Mouse (Mus musculus) intestine, embryonic 15.5 days (tissue): Measurements from ENCODE around the gene Zfp36l2. TPM values are rescaled to one million over a fixed set of nuclear protein-coding genes. Genes with fewer than 3 reads are reported as not detected.
"Not testable (repeated sequence)": the region's sequence is repeated elsewhere in the genome, so short reads cannot be mapped to it uniquely, and the experiment has no call there.

ENCODE experiments used
- ATAC-seq: fragments of 200-750 bp; cut with Nextera tagmentation; 2 replicates; pipeline ENCODE4 v1.8.0; 2017; ENCODE audit warnings: moderate TSS enrichment, moderate library complexity
- H3K27ac ChIP-seq: fragments of 300-500 bp; sonication (generic); 2 replicates; pipeline ENCODE4 v1.5.1; 2015; ENCODE audit warnings: mild to moderate bottlenecking, inconsistent platforms
- H3K27me3 ChIP-seq: fragments of 300-500 bp; sonication (generic); replicated peaks from 2 replicates; pipeline ENCODE4 v1.6.1; 2015; ENCODE audit warnings: inconsistent platforms
- H3K36me3 ChIP-seq: fragments of 300-500 bp; sonication (generic); 2 replicates; pipeline ENCODE4 v1.6.1; 2015; ENCODE audit warnings: inconsistent platforms
- H3K4me1 ChIP-seq: fragments of 300-500 bp; sonication (generic); replicated peaks from 2 replicates; pipeline ENCODE4 v1.6.1; 2015; ENCODE audit warnings: inconsistent platforms
- H3K4me2 ChIP-seq: fragments of 300-500 bp; sonication (generic); replicated peaks from 2 replicates; pipeline ENCODE4 v1.6.1; 2015; ENCODE audit warnings: mild to moderate bottlenecking, inconsistent platforms
- H3K4me3 ChIP-seq: fragments of 300-500 bp; sonication (generic); replicated peaks from 2 replicates; pipeline ENCODE4 v1.5.1; 2015; ENCODE audit warnings: inconsistent platforms
- H3K9ac ChIP-seq: fragments of 300-500 bp; sonication (generic); 2 replicates; pipeline ENCODE4 v1.6.1; 2015; ENCODE audit warnings: inconsistent platforms
- H3K9me3 ChIP-seq: fragments of 300-500 bp; sonication (generic); 2 replicates; pipeline ENCODE4 v1.6.1; 2016; ENCODE audit warnings: inconsistent platforms
- WGBS: fragments of 180-500 bp; shearing (Covaris S2); methylation state at CpG from one replicate; pipeline ENCODE4 v1.1.7; 2015; 5-methylcytosine and 5-hydroxymethylcytosine counted together
- polyA plus RNA-seq: library from polyadenylated mRNA; unstranded; fragments of >200 nt; fragmentation: Nextera tagmentation; extraction: Ambion mirVana; gene quantifications from 2 replicates; pipeline ENCODE4 v1.2.1, GENCODE M21; 2015

Gene Zfp36l2
- polyA plus RNA-seq, 1 experiment from 2014 or later, result 29.7 TPM

- Histone ChIP-seq H3K4me2 (no peak overlapping the region), H3K9ac (no peak overlapping the region), H3K27me3 (no peaks in the 10 kb centered on the region), H3K36me3 (no peaks in the 10 kb centered on the region), H3K4me3 (no peak overlapping the region), H3K9me3 (no peaks in the 10 kb centered on the region), H3K27ac (no peak overlapping the region), H3K4me1 (peaks cover 29% of the 10 kb centered on the region)
- no peak for ATAC-seq
- WGBS, result 89% methylated on average over 9 of the region's 9 CpGs
These were observed 5.7 kb upstream of the Zfp36l2 start for GRCm38 (mm10) chr17:84193411-84193810.

GRCm38 (mm10) chr17:84191946-84192345 lies 4.2 kb upstream of the Zfp36l2 start:
- Histone ChIP-seq H3K9ac (no peak overlapping the region), H3K27me3 (no peaks in the 10 kb centered on the region), H3K4me2 (no peak overlapping the region), H3K27ac (no peak overlapping the region), H3K9me3 (no peaks in the 10 kb centered on the region), H3K4me3 (no peak overlapping the region), H3K4me1 (peaks cover 23% of the 10 kb centered on the region), H3K36me3 (no peaks in the 10 kb centered on the region)
- WGBS, result 90% methylated on average over 4 of the region's 4 CpGs
- no peak for ATAC-seq

- Histone ChIP-seq H3K36me3 (no peaks in the 10 kb centered on the region), H3K27ac (no peak overlapping the region), H3K9me3 (no peaks in the 10 kb centered on the region), H3K27me3 (no peaks in the 10 kb centered on the region), H3K9ac (no peak overlapping the region), H3K4me1 (peaks cover 23% of the 10 kb centered on the region), H3K4me3 (no peak overlapping the region), H3K4me2 (no peak overlapping the region)
- WGBS, result 28% methylated on average over 8 of the region's 8 CpGs
- ATAC-seq, result no peak
These were observed 3.1 kb upstream of the Zfp36l2 start for GRCm38 (mm10) chr17:84190885-84191284.

- no peak for ATAC-seq
- Histone ChIP-seq H3K36me3 (no peaks in the 10 kb centered on the region), H3K4me3 (peak overlapping the region; percentile 62)
These were observed 1.5 kb upstream of the Zfp36l2 start for GRCm38 (mm10) chr17:84189127-84189854.

GRCm38 (mm10) chr17:84188374-84188961 lies 721 bp upstream of the Zfp36l2 start:
- H3K9ac ChIP-seq, result peak overlapping the region; percentile 77
- H3K9me3 ChIP-seq, result no peaks in the 10 kb centered on the region
- peak overlapping the region; percentile 62 for H3K4me3 ChIP-seq
- peaks cover 25% of the 10 kb centered on the region for H3K4me1 ChIP-seq
- H3K36me3 ChIP-seq, result no peaks in the 10 kb centered on the region
- H3K27me3 ChIP-seq, result no peaks in the 10 kb centered on the region
- H3K4me2 ChIP-seq, result peak overlapping the region; percentile 89
- ATAC-seq, result peak; percentile 91
- 2% methylated on average over 38 of the region's 38 CpGs for WGBS
- H3K27ac ChIP-seq, result peak overlapping the region; percentile 100

More at GRCm38 (mm10) chr17:84189127-84189854, 1.5 kb upstream of the Zfp36l2 start:
- peak overlapping the region; percentile 77 for H3K9ac ChIP-seq
- H3K27ac ChIP-seq, result peak overlapping the region; percentile 100
- peak overlapping the region; percentile 89 for H3K4me2 ChIP-seq
- H3K4me1 ChIP-seq, result peaks cover 23% of the 10 kb centered on the region
- no peaks in the 10 kb centered on the region for H3K9me3 ChIP-seq
- H3K27me3 ChIP-seq, result no peaks in the 10 kb centered on the region
- 69% methylated on average over 5 of the region's 5 CpGs for WGBS

- H3K9me3 ChIP-seq, H3K27me3 ChIP-seq, H3K36me3 ChIP-seq: not testable (repeated sequence)
- Histone ChIP-seq H3K27ac (peak overlapping the region; percentile 98), H3K4me1 (peaks cover 36% of the 10 kb centered on the region), H3K4me3 (peak overlapping the region; percentile 77), H3K4me2 (peak overlapping the region; percentile 67; the same call in 1 of the 2 replicates), H3K9ac (peak overlapping the region; percentile 99)
- 0% methylated on average over 15 of the region's 37 CpGs for WGBS
- peak; percentile 23 for ATAC-seq
These were observed 483 bp downstream of the Zfp36l2 start for GRCm38 (mm10) chr17:84187264-84187663.

- ATAC-seq, result no peak
- WGBS, result under 1% methylated on average over 80 of the region's 80 CpGs
- peak overlapping the region; percentile 67 for H3K4me2 ChIP-seq
- peak overlapping the region; percentile 99 for H3K9ac ChIP-seq
- H3K4me3 ChIP-seq, result peak overlapping the region; percentile 77
- peak overlapping the region; percentile 97 for H3K27ac ChIP-seq
- no peaks in the 10 kb centered on the region for H3K9me3 ChIP-seq
- no peaks in the 10 kb centered on the region for H3K27me3 ChIP-seq
- peaks cover 43% of the 10 kb centered on the region for H3K4me1 ChIP-seq
- no peaks in the 10 kb centered on the region for H3K36me3 ChIP-seq
These were observed 1.1 kb downstream of the Zfp36l2 start for GRCm38 (mm10) chr17:84186451-84187202.

- Histone ChIP-seq H3K27me3 (no peaks in the 10 kb centered on the region), H3K36me3 (no peaks in the 10 kb centered on the region), H3K4me2 (peak overlapping the region; percentile 67), H3K9me3 (no peaks in the 10 kb centered on the region), H3K4me1 (peaks cover 50% of the 10 kb centered on the region), H3K4me3 (peak overlapping the region; percentile 77), H3K9ac (peak overlapping the region; percentile 99), H3K27ac (peak overlapping the region; percentile 97)
- no peak for ATAC-seq
- under 1% methylated on average over 104 of the region's 108 CpGs for WGBS
These were observed 1.9 kb downstream of the Zfp36l2 start for GRCm38 (mm10) chr17:84185581-84186450.

- H3K36me3 ChIP-seq, result no peaks in the 10 kb centered on the region
- peaks cover 49% of the 10 kb centered on the region for H3K4me1 ChIP-seq
- under 1% methylated on average over 7 of the region's 7 CpGs for WGBS
These were observed 2.7 kb downstream of the Zfp36l2 start for GRCm38 (mm10) chr17:84185011-84185411.

GRCm38 (mm10) chr17:84183291-84183781 lies 4.4 kb downstream of the Zfp36l2 start:
- ATAC-seq, result peak; percentile 15; the same call in 1 of the 2 replicates
- Histone ChIP-seq H3K9ac (peak overlapping the region; percentile 55), H3K27ac (peak overlapping the region; percentile 94), H3K4me1 (peaks cover 41% of the 10 kb centered on the region), H3K4me2 (peak overlapping the region; percentile 72), H3K9me3 (no peaks in the 10 kb centered on the region), H3K36me3 (no peaks in the 10 kb centered on the region), H3K4me3 (peak overlapping the region; percentile 33), H3K27me3 (no peaks in the 10 kb centered on the region)
- whole genome bisulfite sequencing, result 1% methylated on average over 12 of the region's 12 CpGs

More at GRCm38 (mm10) chr17:84185011-84185411, 2.7 kb downstream of the Zfp36l2 start:
- H3K27me3 ChIP-seq, result no peaks in the 10 kb centered on the region
- H3K9me3 ChIP-seq, result no peaks in the 10 kb centered on the region
- peak overlapping the region; percentile 53 for H3K4me2 ChIP-seq
- H3K9ac ChIP-seq, result peak overlapping the region; percentile 99
- H3K27ac ChIP-seq, result peak overlapping the region; percentile 97
- peak overlapping the region; percentile 77 for H3K4me3 ChIP-seq
- ATAC-seq, result no peak
